Mouse (Mus musculus) thymus, adult 2 months (tissue): ENCODE results near the gene Unc13a.

Experiments used
- CTCF ChIP-seq: fragments of 200-500 bp; IDR thresholded peaks from 2 replicates; pipeline ENCODE4 v1.5.1; 2012; ENCODE audit warnings: mild to moderate bottlenecking, control low read depth, low read length, moderate library complexity, borderline replicate concordance; ENCODE audit not compliant: control insufficient read depth, poor library complexity, insufficient read depth; ENCODE audit errors: extremely low read depth
- POLR2A ChIP-seq: fragments of 200-500 bp; IDR thresholded peaks from 2 replicates; pipeline ENCODE4 v1.6.1; 2012; ENCODE audit warnings: mild to moderate bottlenecking, low read length, control low read depth, moderate library complexity; ENCODE audit not compliant: control insufficient read depth, poor library complexity, insufficient read depth; ENCODE audit errors: extremely low read depth

DNA sequence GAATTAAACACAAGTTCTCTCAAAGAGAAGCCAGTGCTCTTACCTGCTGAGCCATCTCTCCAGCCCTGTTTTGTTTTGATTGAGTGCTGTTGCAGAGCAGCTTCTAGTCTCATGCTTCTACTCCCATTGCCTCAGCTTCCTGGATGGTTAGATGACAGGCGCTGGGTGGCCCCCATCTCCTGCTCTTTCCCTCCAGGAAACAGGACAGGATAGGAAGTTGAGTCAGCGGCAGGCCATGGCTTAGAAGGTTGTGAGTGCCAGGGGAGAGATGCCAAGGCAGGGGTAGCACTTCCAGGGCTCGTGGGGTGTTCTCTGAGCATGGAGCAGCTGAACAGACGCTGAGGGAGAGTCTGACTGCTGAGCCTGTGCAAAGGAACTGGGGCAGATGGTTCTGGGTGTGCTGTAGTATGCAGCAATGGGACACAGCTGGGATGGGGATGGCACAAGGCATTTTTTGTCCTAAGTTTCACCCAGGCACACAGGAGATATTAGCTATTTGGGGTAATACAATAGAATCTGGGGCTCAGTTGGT is 93.6 kb downstream of the Unc13a start:
- TF ChIP-seq CTCF (no peak), POLR2A (no peak)
